Mouse (Mus musculus) yolk sac, embryonic 10.5 days (tissue): Measurements from ENCODE around the gene Adamts4.

ENCODE experiments used
- DNase-seq: peaks from one replicate; pipeline ENCODE4 v3.0.0-alpha.2; 2017; ENCODE audit warnings: low spot score

The Adamts4 gene

GRCm38 (mm10) chr1:171249913-171250600 is at the start of gene Adamts4:
Gene Adamts4 (plus strand): TSS chr1:171250421.
- no peak for DNase-seq

GRCm38 (mm10) chr1:171200769-171201168 is 49.5 kb upstream of the Adamts4 start:
- DNase-seq = no peak

GRCm38 (mm10) chr1:171203471-171204248 is 46.6 kb upstream of the Adamts4 start:
- DNase-seq = no peak

GRCm38 (mm10) chr1:171204249-171204644 is 46.0 kb upstream of the Adamts4 start:
- DNase-seq = peak; percentile 66

- DNase-seq = no peak
Observed at GRCm38 (mm10) chr1:171205704-171206493, 44.3 kb upstream of the Adamts4 start.

GRCm38 (mm10) chr1:171209409-171209808 is 40.8 kb upstream of the Adamts4 start:
- no peak for DNase-seq

- no peak for DNase-seq
Observed at GRCm38 (mm10) chr1:171212854-171213253, 37.4 kb upstream of the Adamts4 start.

- no peak for DNase-seq
Observed at GRCm38 (mm10) chr1:171213801-171214496, 36.3 kb upstream of the Adamts4 start, which contains the start of gene Nr1i3. Gene Nr1i3 (plus strand): TSS chr1:171213970.

- no peak for DNase-seq
Observed at GRCm38 (mm10) chr1:171216241-171216955, 33.8 kb upstream of the Adamts4 start.

- DNase-seq = peak; percentile 69
Observed at GRCm38 (mm10) chr1:171220871-171221270, 29.4 kb upstream of the Adamts4 start.

GRCm38 (mm10) chr1:171221281-171222193 is 28.7 kb upstream of the Adamts4 start:
- DNase-seq = no peak

- DNase-seq = peak; percentile 98
Observed at GRCm38 (mm10) chr1:171222238-171223155, 27.7 kb upstream of the Adamts4 start, which contains the start of gene Tomm40l. Gene Tomm40l (minus strand): TSS chr1:171222514.

- peak; percentile 17 for DNase-seq
Observed at GRCm38 (mm10) chr1:171223168-171223567, 27.1 kb upstream of the Adamts4 start.

- DNase-seq = peak; percentile 85
Observed at GRCm38 (mm10) chr1:171223796-171224195, 26.4 kb upstream of the Adamts4 start.

- DNase-seq = peak; percentile 87
Observed at GRCm38 (mm10) chr1:171224857-171225256, 25.4 kb upstream of the Adamts4 start, which contains the start of gene Apoa2. Gene Apoa2 (plus strand): TSS chr1:171225054.

- peak; percentile 10 for DNase-seq
Observed at GRCm38 (mm10) chr1:171226780-171227179, 23.4 kb upstream of the Adamts4 start.

- peak; percentile 19 for DNase-seq
Observed at GRCm38 (mm10) chr1:171227879-171228278, 22.3 kb upstream of the Adamts4 start.

GRCm38 (mm10) chr1:171229750-171230149 is 20.5 kb upstream of the Adamts4 start:
- no peak for DNase-seq

GRCm38 (mm10) chr1:171230215-171230614 is 20.0 kb upstream of the Adamts4 start:
- DNase-seq = no peak
